Mouse (Mus musculus): ENCODE measurements around the gene Col4a5. TPM values are rescaled to one million over a fixed set of nuclear protein-coding genes. Genes with fewer than 3 reads are reported as not detected.

The Col4a5 gene
- polyA plus RNA-seq, 2 experiments = 0.39 to 0.57 TPM

GRCm38 (mm10) chrX:141590242-141590641 is 115.1 kb downstream of the Col4a5 start:
- no peaks in the 10 kb centered on the region for H3K9me3 ChIP-seq (ENCODE audit: control insufficient read depth, low read length)
- no peaks in the 10 kb centered on the region for H3K36me3 ChIP-seq (replicated peaks; ENCODE audit: control insufficient read depth, insufficient read depth, low read depth)
- H3K4me1 ChIP-seq (replicated peaks; ENCODE audit: control insufficient read depth in 2 of 2, insufficient read depth in 2 of 2, low read length in 1 of 2) = no peaks in the 10 kb centered on the region
- no peak for ATAC-seq (ENCODE audit: insufficient read depth)
- no peaks in the 10 kb centered on the region for H3K27me3 ChIP-seq (ENCODE audit: control insufficient read depth, insufficient read depth, low read length)
- no peak overlapping the region for H3K4me3 ChIP-seq (ENCODE audit: insufficient read depth in 1 of 2, low read depth in 2 of 2, low read length in 2 of 2)
- no peak overlapping the region for H3K9ac ChIP-seq (replicated peaks)
- H3K27ac ChIP-seq = no peak overlapping the region
- no peak overlapping the region for H3K4me2 ChIP-seq (ENCODE audit: low read depth)
- TF ChIP-seq CTCF (IDR thresholded peaks at IDR 0.05; ENCODE audit: low read depth) (peak; percentile 33; the same call in 1 of the 2 replicates), EP300 (IDR thresholded peaks at IDR 0.05; ENCODE audit: low read depth) (no peak)
- DNase-seq (ENCODE audit: low read depth in 3 of 3, low spot score in 3 of 3) = peak in 1 of 3 experiments; percentile 1
- WGBS (ENCODE audit: insufficient replicate concordance) = 18% methylated on average over 3 of the region's 3 CpGs

GRCm38 (mm10) chrX:141721725-141722124 is 246.5 kb downstream of the Col4a5 start:
- peak overlapping the region; percentile 20; the same call in 1 of the 2 replicates for H3K4me2 ChIP-seq (ENCODE audit: low read depth)
- H3K9ac ChIP-seq (replicated peaks) = no peak overlapping the region
- no peaks in the 10 kb centered on the region for H3K9me3 ChIP-seq (ENCODE audit: control insufficient read depth, low read length)
- H3K27ac ChIP-seq = no peak overlapping the region
- 12% methylated on average over 30 of the region's 33 CpGs for WGBS (ENCODE audit: insufficient replicate concordance)
- H3K4me3 ChIP-seq (ENCODE audit: insufficient read depth in 1 of 2, low read depth in 2 of 2, low read length in 2 of 2) = no peak overlapping the region
- H3K36me3 ChIP-seq (replicated peaks; ENCODE audit: control insufficient read depth, insufficient read depth, low read depth) = no peaks in the 10 kb centered on the region
- DNase-seq (ENCODE audit: low read depth in 3 of 3, low spot score in 3 of 3) (no peak), ATAC-seq (ENCODE audit: insufficient read depth) (no peak)
- H3K27me3 ChIP-seq (ENCODE audit: control insufficient read depth, insufficient read depth, low read length) = peaks cover 52% of the 10 kb centered on the region
- H3K4me1 ChIP-seq (replicated peaks; ENCODE audit: control insufficient read depth in 2 of 2, insufficient read depth in 2 of 2, low read length in 1 of 2) = no peaks in the 10 kb centered on the region
- TF ChIP-seq EP300 (IDR thresholded peaks at IDR 0.05; ENCODE audit: low read depth) (no peak), CTCF (IDR thresholded peaks at IDR 0.05; ENCODE audit: low read depth) (no peak)

GRCm38 (mm10) chrX:141723936-141724335 is 248.8 kb downstream of the Col4a5 start:
- Histone ChIP-seq H3K4me3 (ENCODE audit: insufficient read depth in 1 of 2, low read depth in 2 of 2, low read length in 2 of 2) (no peak overlapping the region), H3K9ac (replicated peaks) (no peak overlapping the region), H3K4me1 (replicated peaks; ENCODE audit: control insufficient read depth in 2 of 2, insufficient read depth in 2 of 2, low read length in 1 of 2) (no peaks in the 10 kb centered on the region), H3K36me3 (replicated peaks; ENCODE audit: control insufficient read depth, insufficient read depth, low read depth) (no peaks in the 10 kb centered on the region), H3K4me2 (ENCODE audit: low read depth) (no peak overlapping the region), H3K27ac (no peak overlapping the region), H3K9me3 (ENCODE audit: control insufficient read depth, low read length) (no peaks in the 10 kb centered on the region), H3K27me3 (ENCODE audit: control insufficient read depth, insufficient read depth, low read length) (peaks cover 52% of the 10 kb centered on the region)
- TF ChIP-seq CTCF (IDR thresholded peaks at IDR 0.05; ENCODE audit: low read depth) = no peak; the same call in 1 of the 2 replicates
- no peak for TF ChIP-seq EP300 (IDR thresholded peaks at IDR 0.05; ENCODE audit: low read depth)
- DNase-seq (ENCODE audit: low read depth in 3 of 3, low spot score in 3 of 3) = no peak
- ATAC-seq (ENCODE audit: insufficient read depth) = no peak
- 31% methylated on average over 15 of the region's 16 CpGs for WGBS (ENCODE audit: insufficient replicate concordance)

GRCm38 (mm10) chrX:141724391-141724891 is 249.3 kb downstream of the Col4a5 start:
- no peak for TF ChIP-seq CTCF (IDR thresholded peaks at IDR 0.05; ENCODE audit: low read depth)
- no peak for TF ChIP-seq EP300 (IDR thresholded peaks at IDR 0.05; ENCODE audit: low read depth)
- 15% methylated on average over 52 of the region's 52 CpGs for WGBS (ENCODE audit: insufficient replicate concordance)
- Histone ChIP-seq H3K36me3 (replicated peaks; ENCODE audit: control insufficient read depth, insufficient read depth, low read depth) (no peaks in the 10 kb centered on the region), H3K27me3 (ENCODE audit: control insufficient read depth, insufficient read depth, low read length) (peaks cover 52% of the 10 kb centered on the region), H3K4me2 (ENCODE audit: low read depth) (peak overlapping the region; percentile 13; the same call in 1 of the 2 replicates), H3K27ac (no peak overlapping the region), H3K9ac (replicated peaks) (no peak overlapping the region), H3K4me3 (ENCODE audit: insufficient read depth in 1 of 2, low read depth in 2 of 2, low read length in 2 of 2) (no peak overlapping the region), H3K9me3 (ENCODE audit: control insufficient read depth, low read length) (no peaks in the 10 kb centered on the region), H3K4me1 (replicated peaks; ENCODE audit: control insufficient read depth in 2 of 2, insufficient read depth in 2 of 2, low read length in 1 of 2) (no peaks in the 10 kb centered on the region)
- ATAC-seq (ENCODE audit: insufficient read depth) (no peak), DNase-seq (ENCODE audit: low read depth in 3 of 3, low spot score in 3 of 3) (no peak)

GRCm38 (mm10) chrX:141724937-141725918 is 250.0 kb downstream of the Col4a5 start, which contains the start of gene Irs4:
Irs4 (minus strand) TSS chrX:141725263.
- Histone ChIP-seq H3K9me3 (ENCODE audit: control insufficient read depth, low read length) (no peaks in the 10 kb centered on the region), H3K4me2 (ENCODE audit: low read depth) (peak within 1 kb of the TSS; percentile 13; the same call in 1 of the 2 replicates), H3K36me3 (replicated peaks; ENCODE audit: control insufficient read depth, insufficient read depth, low read depth) (no peaks in the 10 kb centered on the region), H3K4me3 (ENCODE audit: insufficient read depth in 1 of 2, low read depth in 2 of 2, low read length in 2 of 2) (no peak within 1 kb of the TSS), H3K9ac (replicated peaks) (no peak within 1 kb of the TSS), H3K27ac (no peak within 1 kb of the TSS), H3K4me1 (replicated peaks; ENCODE audit: control insufficient read depth in 2 of 2, insufficient read depth in 2 of 2, low read length in 1 of 2) (no peaks in the 10 kb centered on the region), H3K27me3 (ENCODE audit: control insufficient read depth, insufficient read depth, low read length) (peaks cover 50% of the 10 kb centered on the region)
- no peak for DNase-seq (ENCODE audit: low read depth in 3 of 3, low spot score in 3 of 3)
- TF ChIP-seq CTCF (IDR thresholded peaks at IDR 0.05; ENCODE audit: low read depth) = no peak
- TF ChIP-seq EP300 (IDR thresholded peaks at IDR 0.05; ENCODE audit: low read depth) = no peak
- no peak for ATAC-seq (ENCODE audit: insufficient read depth)
- 19% methylated on average over 46 of the region's 51 CpGs for WGBS (ENCODE audit: insufficient replicate concordance)

Data from liver, embryonic 14.5 days (tissue).